Mouse (Mus musculus) lung, postnatal 0 days (tissue): ENCODE data around the gene Rpn1. TPM values are rescaled to one million over a fixed set of nuclear protein-coding genes. Genes with fewer than 3 reads are reported as not detected.
A peak's percentile ranks its signal among the peaks of the same experiment; 100 is the strongest.

ENCODE experiments used
- ATAC-seq: fragments of 200-750 bp; cut with Nextera tagmentation; 2 replicates; pipeline ENCODE4 v1.8.0; 2017; ENCODE audit warnings: moderate library complexity
- DNase-seq: peaks from one replicate; pipeline ENCODE4 v3.0.0-alpha.2; 2016; ENCODE audit warnings: low spot score
- H3K27ac ChIP-seq: fragments of 300-500 bp; sonication (generic); 2 replicates; pipeline ENCODE4 v1.5.1; 2014; ENCODE audit warnings: antibody characterized with exemption, mild to moderate bottlenecking, low read length, mixed read lengths
- H3K27me3 ChIP-seq: fragments of 300-500 bp; sonication (generic); replicated peaks from 2 replicates; pipeline ENCODE4 v1.6.1; 2014; ENCODE audit warnings: low read length, mixed read lengths; ENCODE audit not compliant: insufficient read depth
- H3K36me3 ChIP-seq: fragments of 300-500 bp; sonication (generic); 2 replicates; pipeline ENCODE4 v1.6.1; 2014; ENCODE audit warnings: low read length, mixed read lengths; ENCODE audit not compliant: insufficient read depth
- H3K4me1 ChIP-seq: fragments of 300-500 bp; sonication (generic); 2 replicates; pipeline ENCODE4 v1.6.1; 2014; ENCODE audit warnings: antibody characterized with exemption, low read depth, low read length, mixed read lengths; ENCODE audit not compliant: insufficient read depth
- H3K4me2 ChIP-seq: fragments of 300-500 bp; sonication (generic); replicated peaks from 2 replicates; pipeline ENCODE4 v1.6.1; 2014; ENCODE audit warnings: low read depth, mild to moderate bottlenecking, low read length, moderate library complexity, mixed read lengths
- H3K4me3 ChIP-seq: fragments of 300-500 bp; sonication (generic); 2 replicates; pipeline ENCODE4 v1.5.1; 2014; ENCODE audit warnings: low read depth, low read length
- H3K9ac ChIP-seq: fragments of 300-500 bp; sonication (generic); replicated peaks from 2 replicates; pipeline ENCODE4 v1.6.1; 2014; ENCODE audit warnings: low read depth, mild to moderate bottlenecking
- H3K9me3 ChIP-seq: fragments of 300-500 bp; sonication (generic); 2 replicates; pipeline ENCODE4 v1.6.1; 2016; ENCODE audit warnings: low read length, mixed read lengths
- CTCF ChIP-seq: IDR thresholded peaks from 2 replicates; pipeline ENCODE4 v1.5.1; 2016; ENCODE audit warnings: antibody characterized with exemption, mild to moderate bottlenecking
- EP300 ChIP-seq: IDR thresholded peaks from 2 replicates; pipeline ENCODE4 v1.6.1; 2016; ENCODE audit warnings: antibody characterized with exemption, mild to moderate bottlenecking, control low read depth
- WGBS: fragments of 180-500 bp; shearing (Covaris S2); extraction: QIAGEN DNeasy Blood & Tissue Kit; methylation state at CpG from one replicate; pipeline ENCODE4 v1.1.7; 2014; 5-methylcytosine and 5-hydroxymethylcytosine counted together
- polyA plus RNA-seq: library from polyadenylated mRNA; unstranded; fragments of >200 nt; fragmentation: Nextera tagmentation; extraction: Ambion mirVana; gene quantifications from 2 replicates; pipeline ENCODE4 v1.2.1, GENCODE M21; 2015

The Rpn1 gene
- polyA plus RNA-seq, 1 experiment from 2014 or later = 209 TPM

- WGBS = 42% methylated on average over 9 of the region's 9 CpGs
- TF ChIP-seq EP300 (no peak), CTCF (no peak)
These were observed 30.0 kb upstream of the Rpn1 start for GRCm38 (mm10) chr6:88054081-88054835.

GRCm38 (mm10) chr6:88055663-88056062 is 28.6 kb upstream of the Rpn1 start:
- TF ChIP-seq CTCF (no peak), EP300 (no peak)
- WGBS = 55% methylated on average over 5 of the region's 5 CpGs
- ATAC-seq = no peak

More at GRCm38 (mm10) chr6:88054081-88054835, 30.0 kb upstream of the Rpn1 start:
- Histone ChIP-seq H3K27me3 (no peaks in the 10 kb centered on the region), H3K9me3 (no peaks in the 10 kb centered on the region), H3K4me1 (peaks cover 10% of the 10 kb centered on the region; the same call in 1 of the 2 replicates), H3K27ac (peak overlapping the region; percentile 55), H3K4me2 (no peak overlapping the region), H3K9ac (no peak overlapping the region), H3K36me3 (no peaks in the 10 kb centered on the region), H3K4me3 (no peak overlapping the region)
- ATAC-seq (peak; percentile 70), DNase-seq (peak; percentile 86)

DNA sequence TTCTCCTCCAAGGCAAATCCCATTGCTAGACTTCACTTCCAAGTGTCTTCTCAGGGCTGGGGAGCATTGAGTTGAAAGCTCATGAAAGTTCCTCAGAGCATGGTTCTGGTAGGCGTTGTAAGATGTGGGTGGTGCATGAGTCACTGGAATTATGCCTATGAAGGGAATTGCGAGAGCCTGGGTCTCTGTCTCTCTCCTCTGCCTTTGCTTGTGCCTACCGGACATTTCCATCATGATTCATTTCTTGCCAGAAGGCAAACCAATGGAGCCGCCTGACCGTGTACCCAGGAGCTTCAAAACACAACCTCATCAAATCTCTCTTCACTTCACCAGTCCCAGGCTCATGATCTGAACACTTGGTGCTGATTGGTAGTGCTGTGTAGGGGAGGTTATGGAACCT is 27.4 kb upstream of the Rpn1 start:
- ATAC-seq = no peak
- no peak for DNase-seq
- Histone ChIP-seq H3K9me3 (no peaks in the 10 kb centered on the region), H3K36me3 (no peaks in the 10 kb centered on the region), H3K27me3 (no peaks in the 10 kb centered on the region), H3K4me1 (peaks cover 10% of the 10 kb centered on the region; the same call in 1 of the 2 replicates), H3K4me2 (no peak overlapping the region), H3K27ac (no peak overlapping the region), H3K9ac (no peak overlapping the region), H3K4me3 (no peak overlapping the region)
- 76% methylated on average over 5 of the region's 5 CpGs for WGBS
- TF ChIP-seq CTCF (no peak), EP300 (no peak)

More at GRCm38 (mm10) chr6:88055663-88056062, 28.6 kb upstream of the Rpn1 start:
- H3K4me2 ChIP-seq = no peak overlapping the region
- DNase-seq = no peak
- H3K4me3 ChIP-seq = no peak overlapping the region
- H3K4me1 ChIP-seq = peaks cover 10% of the 10 kb centered on the region; the same call in 1 of the 2 replicates
- no peak overlapping the region for H3K9ac ChIP-seq
- no peak overlapping the region for H3K27ac ChIP-seq
- H3K27me3 ChIP-seq = no peaks in the 10 kb centered on the region
- H3K36me3 ChIP-seq = no peaks in the 10 kb centered on the region
- H3K9me3 ChIP-seq = no peaks in the 10 kb centered on the region

DNA sequence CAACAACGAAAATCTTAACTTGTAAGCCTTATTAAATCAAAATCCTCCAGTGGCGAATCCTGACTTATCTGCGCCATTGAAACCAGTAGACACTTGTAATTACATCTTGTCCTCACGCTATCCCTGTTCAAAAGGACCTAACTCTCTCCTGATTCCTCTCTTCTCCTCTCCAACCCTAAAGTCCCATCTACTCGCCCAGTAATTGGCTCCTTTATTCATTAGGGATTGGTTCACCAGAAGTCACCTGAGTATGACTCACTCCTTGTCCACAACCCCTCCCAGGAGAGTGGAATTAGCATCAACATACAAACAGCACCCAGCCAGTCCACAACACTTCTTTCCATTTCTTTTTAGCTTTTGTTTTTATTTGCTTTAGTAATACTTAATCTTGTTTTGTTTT is 24.4 kb upstream of the Rpn1 start:
- TF ChIP-seq CTCF (no peak), EP300 (no peak)
- Histone ChIP-seq H3K4me3 (no peak overlapping the region), H3K4me2 (no peak overlapping the region), H3K4me1 (no peaks in the 10 kb centered on the region; the same call in 1 of the 2 replicates), H3K9me3 (no peaks in the 10 kb centered on the region), H3K27ac (no peak overlapping the region), H3K27me3 (no peaks in the 10 kb centered on the region), H3K9ac (no peak overlapping the region), H3K36me3 (no peaks in the 10 kb centered on the region)
- ATAC-seq = no peak
- 82% methylated on average over 5 of the region's 5 CpGs for WGBS
- DNase-seq = no peak

DNA sequence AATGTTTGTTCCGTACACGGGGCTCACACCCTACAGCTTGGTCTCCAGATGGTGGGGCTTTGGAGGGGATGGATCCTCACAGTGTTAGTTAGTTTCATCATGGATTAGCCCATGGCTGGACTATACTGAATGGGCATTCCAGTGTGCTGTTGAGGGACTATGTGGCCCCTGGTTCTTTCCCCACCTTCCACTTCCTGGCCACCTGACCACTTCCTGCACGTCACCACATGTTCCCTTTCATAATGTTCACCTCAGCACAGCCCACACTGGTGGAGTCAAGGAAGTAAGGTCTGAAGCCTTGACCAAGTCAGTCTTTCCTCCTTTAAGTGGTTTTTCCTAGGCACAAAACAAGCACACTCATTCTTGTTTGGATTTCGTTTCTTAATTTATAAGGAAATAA is 23.7 kb upstream of the Rpn1 start:
- H3K4me2 ChIP-seq = no peak overlapping the region
- no peak overlapping the region for H3K9ac ChIP-seq
- 76% methylated on average over 4 of the region's 4 CpGs for WGBS
- H3K27ac ChIP-seq = no peak overlapping the region
- DNase-seq (peak; percentile 32), ATAC-seq (peak; percentile 41; the same call in 1 of the 2 replicates)
- H3K4me1 ChIP-seq = no peaks in the 10 kb centered on the region; the same call in 1 of the 2 replicates
- no peak overlapping the region for H3K4me3 ChIP-seq
- no peaks in the 10 kb centered on the region for H3K9me3 ChIP-seq
- no peaks in the 10 kb centered on the region for H3K27me3 ChIP-seq
- TF ChIP-seq CTCF (no peak), EP300 (no peak)
- H3K36me3 ChIP-seq = no peaks in the 10 kb centered on the region

GRCm38 (mm10) chr6:88061406-88061805 is 22.9 kb upstream of the Rpn1 start:
- Histone ChIP-seq H3K9ac (no peak overlapping the region), H3K9me3 (no peaks in the 10 kb centered on the region), H3K27me3 (no peaks in the 10 kb centered on the region), H3K4me3 (no peak overlapping the region), H3K4me2 (no peak overlapping the region), H3K27ac (no peak overlapping the region), H3K36me3 (no peaks in the 10 kb centered on the region), H3K4me1 (no peaks in the 10 kb centered on the region; the same call in 1 of the 2 replicates)
- DNase-seq (no peak), ATAC-seq (no peak)
- no peak for TF ChIP-seq CTCF
- no peak for TF ChIP-seq EP300
- 85% methylated on average over 4 of the region's 4 CpGs for WGBS
